Mouse (Mus musculus): ENCODE measurements at regions not wholly inside any gene's neighbourhood (a gene's known extent, or its start where the extent isn't known, plus 50 kb on each side); places are given as distances from the start of the nearest gene placed in this dataset.
A peak's percentile ranks its signal among the peaks of the same experiment; 100 is the strongest.

- DNase-seq (ENCODE audit: low spot score in 2 of 2) = no peak
These were observed 229.5 kb upstream of the Hes1 start for GRCm38 (mm10) chr16:29834669-29835068.

- DNase-seq (ENCODE audit: low spot score in 2 of 2) = no peak
These were observed 227.1 kb upstream of the Hes1 start for GRCm38 (mm10) chr16:29837025-29837629.

- DNase-seq (ENCODE audit: low spot score in 2 of 2) = no peak
These were observed 226.3 kb upstream of the Hes1 start for GRCm38 (mm10) chr16:29837874-29838273.

DNA sequence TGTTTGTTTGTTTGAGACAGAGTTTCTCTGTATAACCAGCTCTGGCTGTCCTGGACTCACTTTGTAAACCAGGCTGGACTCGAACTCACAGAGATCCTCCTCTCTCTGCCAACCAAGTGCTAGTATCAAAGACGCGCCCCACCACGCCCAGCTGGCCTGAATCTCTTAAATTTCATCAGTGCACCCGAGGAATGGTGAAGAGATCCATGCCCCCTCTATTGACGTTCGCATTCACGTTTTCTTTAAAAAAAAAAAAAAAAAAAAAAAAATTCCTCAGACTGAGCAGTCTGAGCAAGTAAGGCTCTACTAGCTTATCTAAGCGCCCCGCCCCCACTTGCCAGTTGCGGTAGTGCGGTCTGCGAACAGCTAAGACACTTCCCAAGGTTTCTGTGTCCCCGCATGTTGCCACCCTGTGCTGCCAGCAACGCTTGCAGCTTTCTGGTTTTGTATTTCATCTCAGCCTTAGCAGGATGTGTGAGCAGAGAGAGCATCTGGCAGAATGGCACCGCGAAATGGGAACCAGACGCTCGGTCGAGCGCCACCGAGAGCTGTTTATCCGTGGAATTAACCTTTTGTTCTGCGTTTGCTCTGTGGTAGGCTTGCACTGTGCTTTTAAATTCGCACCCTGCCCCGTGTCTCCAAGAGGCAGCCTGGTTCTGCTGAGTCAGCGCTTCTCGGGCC, 225.1 kb upstream of the Hes1 start:
- peak in 1 of 2 experiments; percentile 39 for DNase-seq (ENCODE audit: low spot score in 2 of 2)

DNA sequence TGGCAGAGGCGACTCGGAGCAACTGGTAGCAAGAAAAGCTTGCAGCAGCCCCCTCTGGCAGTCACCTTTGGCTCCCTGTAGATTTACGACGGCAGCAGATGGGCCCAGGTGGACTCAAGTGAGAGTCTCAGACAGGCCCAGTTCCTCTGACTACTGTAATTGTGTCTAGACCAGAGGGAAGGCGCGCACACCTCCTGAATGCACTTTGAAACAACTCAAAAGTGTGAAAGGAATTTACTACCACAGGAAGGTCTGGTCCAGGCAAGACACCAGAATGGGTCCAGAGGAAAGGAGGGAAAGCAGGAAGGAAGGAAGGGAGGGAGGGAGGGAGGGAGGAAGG, 224.6 kb upstream of the Hes1 start:
- DNase-seq (ENCODE audit: low spot score in 2 of 2) = no peak

DNA sequence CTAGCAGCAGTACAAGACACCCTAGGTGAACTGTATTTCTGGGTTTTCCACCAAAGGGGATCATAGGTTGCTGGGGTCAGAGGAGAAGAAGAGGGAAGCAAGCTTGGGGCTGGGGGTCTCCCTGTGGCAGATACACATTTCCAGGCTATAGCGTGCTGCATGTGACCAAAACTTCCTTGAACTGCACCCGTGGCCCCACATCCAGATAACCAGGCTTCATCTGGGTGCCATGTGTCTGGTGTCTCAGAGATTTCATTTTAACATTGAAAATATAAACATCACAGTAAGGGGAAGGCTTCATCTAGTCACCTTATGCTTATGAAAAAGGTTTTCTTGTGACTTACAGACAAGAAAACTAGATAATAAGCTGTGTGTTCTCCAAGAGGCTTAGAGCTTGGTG, 223.8 kb upstream of the Hes1 start:
- DNase-seq (ENCODE audit: low spot score in 2 of 2) = no peak

DNA sequence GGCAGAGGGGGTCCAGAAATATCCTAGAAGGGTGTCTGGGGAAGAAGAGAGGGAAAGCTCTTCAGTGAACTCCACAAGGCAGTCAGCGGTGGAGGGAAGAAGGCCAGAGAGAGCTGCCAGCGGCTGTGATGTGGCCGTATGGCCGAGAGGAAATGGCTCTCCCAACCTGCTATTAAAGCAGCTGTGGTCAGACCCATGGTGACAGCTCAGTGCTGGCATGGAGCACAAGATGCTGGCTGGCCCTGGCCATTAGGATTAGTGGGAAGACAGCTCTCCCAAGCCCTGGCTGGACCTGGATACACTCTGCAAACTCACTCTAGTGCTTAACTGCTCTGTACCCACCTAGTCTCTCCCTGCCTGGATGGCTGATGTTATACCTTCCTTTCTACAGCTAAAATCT, 223.1 kb upstream of the Hes1 start:
- DNase-seq (ENCODE audit: low spot score in 2 of 2) = no peak

DNA sequence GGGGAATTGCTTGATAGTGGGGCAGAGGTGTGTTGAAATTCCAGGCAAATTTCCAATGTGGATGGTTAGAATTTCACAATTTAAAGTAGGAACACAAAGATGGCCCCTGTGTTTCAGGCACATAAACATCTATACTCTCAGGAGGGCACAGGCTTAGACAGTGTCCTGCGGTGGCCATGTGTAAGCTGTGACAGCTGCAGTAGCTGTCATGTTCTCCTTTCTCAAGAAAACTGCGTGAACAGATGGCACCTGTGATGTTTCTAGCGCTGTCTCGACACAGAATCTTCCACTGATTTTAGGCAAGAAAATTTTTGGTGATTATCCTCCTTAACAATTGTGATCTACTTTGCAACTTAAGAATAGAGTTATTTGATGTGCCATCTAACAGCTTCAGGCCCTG, 222.1 kb upstream of the Hes1 start:
- no peak for DNase-seq (ENCODE audit: low spot score in 2 of 2)

DNA sequence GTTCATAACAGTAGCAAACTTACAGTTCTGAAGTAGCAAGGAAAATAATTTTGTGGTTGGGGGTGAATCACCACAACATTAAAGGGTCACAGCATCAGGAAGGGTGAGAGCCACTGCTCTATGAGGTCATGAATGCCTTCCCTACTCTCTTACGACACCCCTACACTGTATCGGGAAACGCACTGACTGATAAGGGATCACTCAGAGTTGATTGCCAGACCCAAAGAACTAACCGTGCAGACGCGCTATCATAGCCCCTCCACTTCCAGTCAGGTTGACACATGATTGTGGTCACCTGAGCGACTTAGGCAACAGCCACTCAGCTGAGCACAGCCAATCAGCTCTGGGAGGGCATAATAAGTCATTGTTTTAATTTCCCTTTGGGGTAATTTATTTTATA, 220.7 kb upstream of the Hes1 start:
- DNase-seq (ENCODE audit: low spot score in 2 of 2) = no peak

- no peak for DNase-seq (ENCODE audit: low spot score in 2 of 2)
These were observed 219.2 kb upstream of the Hes1 start for GRCm38 (mm10) chr16:29844706-29845596.

DNA sequence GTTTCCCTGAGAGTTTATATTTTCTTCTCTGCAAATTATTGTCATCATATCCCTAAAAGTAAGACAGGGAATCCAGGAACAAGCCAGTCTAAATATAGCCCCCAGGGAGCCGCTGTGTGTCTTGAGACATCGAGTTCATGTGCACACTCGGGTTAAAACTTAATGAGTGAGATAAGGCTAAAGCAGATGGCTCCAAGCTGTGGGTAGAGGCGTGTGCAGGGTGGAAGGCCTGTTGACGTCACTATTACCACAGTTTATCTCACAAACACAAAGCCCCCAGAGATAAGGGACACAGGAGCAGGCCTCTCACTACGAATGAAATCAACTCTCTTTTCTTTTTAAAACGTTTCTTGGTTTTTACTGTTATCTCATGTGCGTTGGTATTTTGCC, 218.6 kb upstream of the Hes1 start:
- no peak for DNase-seq (ENCODE audit: low spot score in 2 of 2)

GRCm38 (mm10) chr16:29847059-29847458, 217.1 kb upstream of the Hes1 start:
- DNase-seq (ENCODE audit: low spot score in 2 of 2) = no peak

DNA sequence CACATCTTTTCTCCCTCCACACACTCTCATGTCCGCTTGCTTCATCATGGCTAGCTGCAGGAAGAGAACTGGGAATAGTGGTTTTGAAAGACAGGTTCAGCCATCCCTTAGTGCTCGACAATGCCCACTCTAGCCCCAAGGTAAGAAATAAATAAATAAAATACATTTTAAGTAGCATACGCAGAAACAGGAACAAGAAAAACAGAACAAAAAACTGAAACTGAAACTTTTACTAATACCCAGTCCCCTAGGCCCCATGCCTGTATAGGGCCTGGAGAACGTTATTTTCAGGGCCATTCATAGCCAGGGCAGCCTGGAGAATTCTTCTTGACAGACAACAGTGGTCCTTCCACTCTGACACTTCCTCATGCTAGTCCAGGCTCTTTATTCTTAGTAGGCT, 216.4 kb upstream of the Hes1 start:
- DNase-seq (ENCODE audit: low spot score in 2 of 2) = peak in 1 of 2 experiments; percentile 46

GRCm38 (mm10) chr16:29848527-29848926, 215.7 kb upstream of the Hes1 start:
- DNase-seq (ENCODE audit: low spot score in 2 of 2) = no peak

DNA sequence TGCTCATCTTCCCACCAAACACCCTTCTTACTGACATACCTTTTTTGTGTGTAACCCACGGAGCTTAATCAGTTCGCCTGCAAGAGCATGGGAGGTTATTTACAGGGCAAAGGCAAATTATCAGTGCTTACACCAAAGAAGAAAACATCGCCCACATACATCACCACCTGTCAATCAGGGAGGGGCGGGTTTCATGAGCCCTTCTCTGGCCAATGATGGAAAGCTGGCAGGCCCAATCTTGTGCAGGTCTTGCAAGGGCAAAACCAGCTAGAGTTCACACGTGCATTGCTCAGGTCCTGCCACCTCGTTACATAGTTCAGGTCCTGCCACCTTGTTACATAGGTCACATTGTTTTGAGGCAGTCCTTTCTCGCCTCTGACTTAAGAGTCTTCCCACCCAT, 214.7 kb upstream of the Hes1 start:
- DNase-seq (ENCODE audit: low spot score in 2 of 2) = no peak

- DNase-seq (ENCODE audit: low spot score in 2 of 2) = no peak
These were observed 213.6 kb upstream of the Hes1 start for GRCm38 (mm10) chr16:29850616-29851015.

- no peak for DNase-seq (ENCODE audit: low spot score in 2 of 2)
These were observed 212.4 kb upstream of the Hes1 start for GRCm38 (mm10) chr16:29851827-29852226.

DNA sequence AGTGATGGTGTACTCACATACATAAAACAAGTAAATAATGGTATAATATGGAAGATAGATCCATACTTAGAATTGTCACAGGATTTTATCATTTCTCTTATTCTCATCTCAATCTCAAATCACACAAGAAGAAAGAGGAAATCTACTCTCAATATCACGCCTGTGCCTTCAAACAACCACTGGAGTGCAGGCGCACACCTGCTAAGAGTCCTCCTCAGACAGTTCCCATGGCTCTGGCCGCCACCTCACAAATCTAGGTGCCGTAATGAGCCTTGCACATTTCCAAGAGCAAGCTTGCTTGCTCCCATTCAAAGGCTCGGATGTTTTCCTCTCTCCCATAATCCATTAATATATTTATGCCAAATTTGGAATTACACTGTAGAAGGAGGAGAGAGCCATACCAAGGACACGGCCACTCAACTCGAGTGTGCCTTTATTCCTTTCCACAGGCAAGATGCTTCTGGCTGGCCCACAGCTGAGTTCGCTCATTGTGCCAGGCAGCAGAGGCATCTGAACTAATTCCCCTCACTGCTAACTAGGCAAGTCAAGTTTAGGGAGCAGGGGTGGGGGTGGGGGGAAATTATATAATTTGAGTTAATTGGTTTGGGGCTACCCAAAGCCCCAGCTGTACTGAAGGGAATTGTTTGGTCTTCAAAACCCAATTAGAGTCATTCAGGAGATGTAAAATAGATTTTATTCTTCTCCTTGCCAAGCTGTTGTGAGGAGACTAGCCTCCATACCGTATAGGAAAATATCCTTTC, 209.2 kb upstream of the Hes1 start:
- DNase-seq (ENCODE audit: low spot score in 2 of 2) = no peak

DNA sequence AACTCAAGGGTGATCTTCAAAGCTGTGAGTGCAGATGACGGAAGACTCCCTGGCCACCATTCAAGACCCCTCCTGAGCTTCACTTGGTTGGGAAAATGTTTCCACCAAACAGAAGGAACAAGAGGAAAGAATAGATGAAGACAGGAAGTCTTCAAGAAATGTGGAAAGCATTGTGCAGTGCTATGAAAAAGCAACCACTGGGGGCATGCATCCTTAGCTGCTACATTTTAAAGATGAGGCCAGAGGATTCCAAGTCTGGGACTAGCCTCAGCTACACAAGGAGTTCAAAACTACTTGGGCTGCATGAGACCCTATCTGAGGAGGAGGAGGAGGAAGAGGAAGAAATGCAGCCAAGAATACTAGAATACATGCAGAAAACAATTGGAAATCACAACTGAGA, 207.6 kb upstream of the Hes1 start:
- DNase-seq (ENCODE audit: low spot score in 2 of 2) = no peak

DNA sequence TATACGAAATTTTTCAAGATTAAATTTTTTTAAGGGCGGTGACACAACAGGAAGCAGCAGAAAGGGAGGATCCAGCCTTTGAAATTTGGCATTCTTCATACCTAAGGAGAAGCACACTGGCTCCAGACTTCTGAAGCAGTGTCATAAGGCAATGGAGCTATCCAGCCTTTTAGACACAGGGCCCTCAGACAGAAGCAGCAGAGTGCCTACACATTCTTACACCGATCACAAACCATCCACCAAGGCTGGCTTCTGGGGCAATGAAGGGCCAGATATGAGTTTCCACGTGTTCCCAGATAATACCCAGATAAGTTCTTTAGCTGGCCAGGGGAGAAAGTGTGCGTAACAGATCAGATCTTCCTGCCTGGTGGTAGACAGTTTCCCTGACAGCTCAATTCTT, 205.5 kb upstream of the Hes1 start:
- DNase-seq (ENCODE audit: low spot score in 2 of 2) = no peak

DNA sequence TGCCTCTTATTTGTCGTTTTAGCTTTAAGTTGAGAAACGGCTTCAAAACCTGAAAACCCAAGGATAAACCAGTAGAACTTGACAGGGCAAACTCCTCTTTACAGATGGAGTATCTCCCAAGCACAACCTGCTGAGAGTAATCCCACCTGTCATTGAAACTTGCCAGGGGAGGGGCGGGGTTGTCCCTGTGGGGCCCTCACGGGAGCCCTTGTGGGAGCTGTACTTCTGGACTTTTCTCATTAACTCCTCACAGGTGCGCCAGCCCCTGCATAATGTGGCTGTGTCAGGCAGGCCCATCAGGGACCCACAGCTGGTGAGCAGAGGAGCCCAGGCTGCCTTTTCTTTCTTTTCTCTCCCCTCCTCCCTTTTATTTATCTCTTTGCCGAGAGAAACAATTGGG, 203.9 kb upstream of the Hes1 start:
- DNase-seq (ENCODE audit: low spot score in 2 of 2) = no peak

- no peak for DNase-seq (ENCODE audit: low spot score in 2 of 2)
These were observed 203.1 kb upstream of the Hes1 start for GRCm38 (mm10) chr16:29861056-29861455.

All from natural killer cell, adult 2 months (primary cell).